Mouse (Mus musculus): ENCODE data around the gene Tmcc1.

The Tmcc1 gene

GRCm38 (mm10) chr6:116007561-116008173 lies 185.6 kb downstream of the Tmcc1 start:
- DNase-seq: peak; percentile 73 to 74

GRCm38 (mm10) chr6:116006731-116007130 lies 186.6 kb downstream of the Tmcc1 start:
- no peak for DNase-seq

GRCm38 (mm10) chr6:116005959-116006288 lies 187.4 kb downstream of the Tmcc1 start:
- DNase-seq: no peak

- no peak for DNase-seq
Observed at GRCm38 (mm10) chr6:116005275-116005958, 187.9 kb downstream of the Tmcc1 start.

- DNase-seq: no peak
Observed at GRCm38 (mm10) chr6:116004716-116005115, 188.6 kb downstream of the Tmcc1 start.

- DNase-seq: no peak
Observed at GRCm38 (mm10) chr6:116004069-116004468, 189.2 kb downstream of the Tmcc1 start.

- peak; percentile 31 to 33 for DNase-seq
Observed at GRCm38 (mm10) chr6:116003516-116003915, 189.8 kb downstream of the Tmcc1 start.

- DNase-seq: no peak
Observed at GRCm38 (mm10) chr6:116002311-116003104, 190.8 kb downstream of the Tmcc1 start.

- no peak for DNase-seq
Observed at GRCm38 (mm10) chr6:116000851-116001250, 192.4 kb downstream of the Tmcc1 start.

GRCm38 (mm10) chr6:115999227-115999626 lies 194.1 kb downstream of the Tmcc1 start:
- no peak for DNase-seq

- DNase-seq: no peak
Observed at GRCm38 (mm10) chr6:115998758-115999157, 194.5 kb downstream of the Tmcc1 start.

- no peak for DNase-seq
Observed at GRCm38 (mm10) chr6:115997726-115998311, 195.5 kb downstream of the Tmcc1 start.

GRCm38 (mm10) chr6:115996171-115996851 lies 197.0 kb downstream of the Tmcc1 start:
- DNase-seq: peak; percentile 35 to 44

- no peak for DNase-seq
Observed at GRCm38 (mm10) chr6:115995531-115995941, 197.8 kb downstream of the Tmcc1 start.

- DNase-seq: peak; percentile 93 to 94
Observed at GRCm38 (mm10) chr6:115994877-115995520, 198.3 kb downstream of the Tmcc1 start, which contains the start of gene Plxnd1. Plxnd1 (minus strand) TSS chr6:115995005.

- peak in 1 of 2 experiments; percentile 54 for DNase-seq
Observed at GRCm38 (mm10) chr6:115994146-115994876, 199.0 kb downstream of the Tmcc1 start.

GRCm38 (mm10) chr6:115993463-115994145 lies 199.7 kb downstream of the Tmcc1 start:
- DNase-seq: peak; percentile 43 to 54

GRCm38 (mm10) chr6:115992981-115993380 lies 200.3 kb downstream of the Tmcc1 start:
- no peak for DNase-seq

- no peak for DNase-seq
Observed at GRCm38 (mm10) chr6:115991881-115992620, 201.2 kb downstream of the Tmcc1 start.

Measured in B cell, adult 2 months (primary cell).